Mouse (Mus musculus) liver, postnatal 0 days (tissue): ENCODE measurements around the gene Tmem214.

Source experiments
- CTCF ChIP-seq: sonication (generic); IDR thresholded peaks from 2 replicates; pipeline ENCODE4 v1.5.1; 2016; ENCODE audit warnings: antibody characterized with exemption, low read depth
- EP300 ChIP-seq: IDR thresholded peaks from 2 replicates; pipeline ENCODE4 v1.6.1; 2016; ENCODE audit warnings: antibody characterized with exemption, low read depth, mild to moderate bottlenecking

DNA sequence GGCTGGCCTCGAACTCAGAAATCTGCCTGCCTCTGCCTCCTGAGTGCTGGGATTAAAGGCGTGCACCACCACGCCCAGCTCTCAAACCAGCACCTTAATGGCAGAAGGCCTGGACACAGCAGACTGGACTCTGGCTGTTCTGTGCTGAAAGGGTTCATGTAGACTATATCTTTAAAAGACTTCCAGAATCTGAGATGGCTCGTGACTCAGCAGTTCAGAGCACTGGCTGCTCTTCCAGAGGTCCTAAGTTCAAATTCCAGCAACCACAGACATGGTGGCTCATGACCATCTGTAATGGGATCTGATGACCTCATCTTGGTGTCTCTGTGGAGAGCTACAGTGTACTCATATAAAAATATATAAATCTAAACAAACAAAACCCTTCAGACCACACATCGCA lies 34.0 kb downstream of the Tmem214 start:
- TF ChIP-seq CTCF (no peak), EP300 (no peak)
